Mouse (Mus musculus) small intestine, adult 2 months (tissue): Measurements from ENCODE around the gene Tekt2. TPM values are rescaled to one million over a fixed set of nuclear protein-coding genes. Genes with fewer than 3 reads are reported as not detected.

ENCODE experiments used
- H3K27ac ChIP-seq: fragments of 200-500 bp; 2 replicates; pipeline ENCODE4 v1.5.1; 2012; ENCODE audit warnings: low read depth, low read length, control low read depth, inconsistent platforms; ENCODE audit not compliant: insufficient read depth
- H3K27me3 ChIP-seq: fragments of 200-500 bp; 2 replicates; pipeline ENCODE4 v1.6.1; 2012; ENCODE audit warnings: mild to moderate bottlenecking, moderate library complexity, low read length, inconsistent platforms; ENCODE audit not compliant: control insufficient read depth, insufficient read depth
- H3K36me3 ChIP-seq: fragments of 200-500 bp; 2 replicates; pipeline ENCODE4 v1.6.1; 2012; ENCODE audit warnings: mild to moderate bottlenecking, low read length, control low read depth, inconsistent platforms; ENCODE audit not compliant: control insufficient read depth, insufficient read depth
- H3K4me1 ChIP-seq: fragments of 200-500 bp; 2 replicates; pipeline ENCODE4 v1.6.1; 2012; ENCODE audit warnings: low read length, inconsistent platforms, mixed read lengths; ENCODE audit not compliant: control insufficient read depth, insufficient read depth, insufficient read length
- H3K4me3 ChIP-seq: fragments of 200-500 bp; 2 replicates; pipeline ENCODE4 v1.5.1; 2012; ENCODE audit warnings: low read depth, mild to moderate bottlenecking, control low read depth, inconsistent platforms, low read length, moderate library complexity
- CTCF ChIP-seq: fragments of 200-500 bp; IDR thresholded peaks from 2 replicates; pipeline ENCODE4 v1.5.1; 2012; ENCODE audit warnings: low read depth, mild to moderate bottlenecking, control low read depth, inconsistent platforms, low read length, moderate library complexity, mixed read lengths; ENCODE audit not compliant: insufficient replicate concordance, insufficient read length; ENCODE audit errors: extremely low read depth
- POLR2A ChIP-seq: fragments of 200-500 bp; IDR thresholded peaks from 2 replicates; pipeline ENCODE4 v1.6.1; 2012; ENCODE audit warnings: low read depth, mild to moderate bottlenecking, control low read depth, inconsistent platforms, low read length, moderate library complexity
- WGBS: fragments of 180-500 bp; shearing (Covaris S2); methylation state at CpG from one replicate; pipeline ENCODE4 v1.1.7; 2018; 5-methylcytosine and 5-hydroxymethylcytosine counted together
- polyA plus RNA-seq: library from polyadenylated mRNA; depleted of rRNA; stranded (reverse); fragments of >200 nt; gene quantifications from 2 replicates; pipeline ENCODE4 v1.2.3, GENCODE M21; 2012

Tekt2 gene
- polyA plus RNA-seq, 1 experiment, result 1.0 TPM

DNA sequence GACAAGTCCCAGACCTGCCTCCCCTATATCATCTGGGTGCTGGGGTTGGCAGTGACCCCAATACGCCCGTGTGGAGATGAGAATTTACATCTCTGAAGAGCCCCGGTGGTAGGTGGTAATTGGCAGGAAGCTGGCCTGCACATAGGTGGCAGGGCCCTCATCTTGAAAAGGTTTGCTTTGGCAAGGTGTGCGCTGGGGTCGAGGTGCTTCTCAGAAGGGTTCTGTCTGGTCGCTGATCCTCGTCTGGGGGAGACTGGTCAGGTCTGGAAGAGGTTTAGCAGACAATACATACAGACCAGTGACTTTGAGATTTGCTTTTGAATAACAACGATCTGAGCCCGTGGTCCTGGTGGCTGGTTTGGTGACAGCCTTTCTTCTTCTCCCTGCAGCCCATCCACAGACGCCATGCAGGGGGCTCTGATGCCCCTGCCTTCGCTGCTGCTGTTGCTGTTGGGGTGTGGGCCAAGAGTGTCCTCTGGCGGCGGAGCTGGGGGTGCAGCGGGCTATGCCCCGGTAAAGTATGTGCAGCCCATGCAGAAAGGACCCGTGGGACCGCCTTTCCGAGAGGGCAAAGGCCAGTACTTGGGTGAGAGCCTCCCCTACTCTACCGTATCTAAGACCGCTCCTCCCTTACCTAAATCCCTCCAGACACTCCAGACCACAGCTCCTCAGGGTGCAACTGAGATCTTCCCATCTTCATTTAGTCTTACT, 16.1 kb downstream of the Tekt2 start:
- H3K4me3 ChIP-seq, result no peak overlapping the region
- WGBS, result 13% methylated on average over 20 of the region's 20 CpGs
- H3K36me3 ChIP-seq, result no peaks in the 10 kb centered on the region
- peaks cover 3% of the 10 kb centered on the region; the same call in 1 of the 2 replicates for H3K27me3 ChIP-seq
- no peak for TF ChIP-seq CTCF
- no peak for TF ChIP-seq POLR2A
- H3K4me1 ChIP-seq, result no peaks in the 10 kb centered on the region
- H3K27ac ChIP-seq, result no peak overlapping the region

DNA sequence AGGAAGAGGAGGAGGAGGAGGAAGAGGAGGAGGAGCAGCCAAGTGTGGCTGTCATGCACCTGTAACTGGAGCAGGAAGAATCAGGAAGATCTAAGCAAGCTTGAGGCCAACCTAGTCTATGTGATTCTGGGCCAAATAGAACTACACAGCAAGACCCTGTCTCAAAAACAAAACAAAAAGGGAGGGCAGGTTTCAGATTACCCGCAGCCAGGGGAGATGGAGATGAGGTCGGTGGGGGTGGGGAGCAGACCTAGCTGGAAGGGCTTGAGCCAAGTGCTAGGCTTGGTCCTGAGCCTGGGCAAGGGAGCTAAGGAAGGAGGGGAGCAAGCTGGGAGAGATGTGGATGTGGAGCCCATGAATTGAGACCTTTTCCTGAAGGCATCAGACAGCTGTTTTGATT, 18.7 kb downstream of the Tekt2 start:
- Histone ChIP-seq H3K36me3 (no peaks in the 10 kb centered on the region), H3K4me1 (no peaks in the 10 kb centered on the region), H3K4me3 (no peak overlapping the region), H3K27ac (no peak overlapping the region), H3K27me3 (peaks cover 9% of the 10 kb centered on the region; the same call in 1 of the 2 replicates)
- 34% methylated on average over 2 of the region's 2 CpGs for whole genome bisulfite sequencing
- TF ChIP-seq POLR2A, result no peak
- no peak for TF ChIP-seq CTCF

DNA sequence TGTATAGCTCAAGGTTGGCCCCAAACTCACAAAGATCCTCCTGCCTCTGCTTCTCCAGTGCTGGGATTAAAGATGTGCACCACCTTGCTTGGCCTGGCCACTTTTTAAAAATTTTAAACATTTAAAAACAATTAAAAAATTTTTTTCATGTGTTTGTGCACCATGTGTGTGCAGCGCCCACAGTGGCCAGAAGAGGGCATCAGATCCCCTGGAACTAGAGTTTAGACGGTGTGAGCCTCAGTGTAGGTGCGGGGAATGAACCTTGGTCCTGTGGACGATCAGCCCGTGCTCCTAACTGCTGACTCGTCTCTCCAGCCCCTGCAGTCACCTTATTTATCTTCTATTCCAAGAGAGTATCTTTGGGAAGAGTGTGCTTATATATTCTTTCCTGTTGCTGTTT, 19.4 kb downstream of the Tekt2 start:
- H3K36me3 ChIP-seq, result no peaks in the 10 kb centered on the region
- H3K27me3 ChIP-seq, result peaks cover 15% of the 10 kb centered on the region
- TF ChIP-seq CTCF, result no peak
- no peak for TF ChIP-seq POLR2A
- no peak overlapping the region for H3K4me3 ChIP-seq
- H3K4me1 ChIP-seq, result peaks cover 4% of the 10 kb centered on the region; the same call in 1 of the 2 replicates
- 86% methylated on average over 6 of the region's 6 CpGs for WGBS
- no peak overlapping the region for H3K27ac ChIP-seq

DNA sequence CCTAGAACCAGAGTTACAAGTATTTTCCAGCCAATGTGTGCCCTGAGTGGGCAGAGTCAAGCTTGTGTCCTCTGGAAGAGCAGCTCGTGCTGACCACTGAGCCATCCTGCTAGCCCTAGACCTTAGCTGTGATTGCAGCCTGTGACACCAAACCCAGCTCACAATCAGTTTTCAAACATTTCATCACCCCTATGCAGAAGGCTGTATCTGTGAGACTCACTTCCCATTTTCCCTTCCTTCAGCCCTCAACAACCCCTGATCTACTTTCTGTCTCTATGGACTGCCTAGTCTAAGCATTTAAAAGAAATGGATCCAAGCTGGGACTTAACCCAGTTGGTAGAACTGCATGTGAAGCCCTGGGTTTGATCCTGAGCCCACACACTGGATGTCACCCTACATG, 20.1 kb downstream of the Tekt2 start:
- no peak for TF ChIP-seq POLR2A
- no peak for TF ChIP-seq CTCF
- peaks cover 22% of the 10 kb centered on the region for H3K27me3 ChIP-seq
- 85% methylated on average over 1 of the region's 1 CpGs for WGBS

DNA sequence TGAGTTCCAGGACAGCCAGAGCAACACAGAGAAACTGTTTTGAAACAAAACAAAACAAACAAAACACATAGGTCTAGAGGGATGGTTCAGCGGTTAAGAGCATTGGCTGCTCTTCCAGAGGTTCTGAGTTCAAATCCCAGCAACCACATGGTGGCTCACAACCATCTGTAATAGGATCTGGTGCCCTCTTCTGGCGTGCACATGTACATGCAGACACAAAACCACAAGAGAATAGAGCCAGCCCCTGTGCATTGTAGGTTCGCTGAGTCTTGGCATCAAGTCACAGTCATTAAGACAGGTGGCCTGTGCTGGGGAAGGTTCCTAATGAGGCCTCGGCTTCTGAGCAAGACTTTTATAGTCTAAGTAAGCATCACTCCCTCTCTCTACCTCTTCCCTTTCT, 21.6 kb downstream of the Tekt2 start:
- no peak overlapping the region for H3K27ac ChIP-seq
- H3K4me1 ChIP-seq, result peaks cover 10% of the 10 kb centered on the region
- peaks cover 26% of the 10 kb centered on the region for H3K27me3 ChIP-seq
- no peaks in the 10 kb centered on the region for H3K36me3 ChIP-seq
- no peak overlapping the region for H3K4me3 ChIP-seq
- TF ChIP-seq POLR2A (no peak), CTCF (peak; percentile 28; the same call in 1 of the 2 replicates)
- WGBS, result 58% methylated on average over 4 of the region's 4 CpGs

More for the DNA sequence above, 20.1 kb downstream of the Tekt2 start:
- no peaks in the 10 kb centered on the region for H3K36me3 ChIP-seq
- no peak overlapping the region for H3K4me3 ChIP-seq
- H3K4me1 ChIP-seq, result peaks cover 10% of the 10 kb centered on the region
- no peak overlapping the region for H3K27ac ChIP-seq

DNA sequence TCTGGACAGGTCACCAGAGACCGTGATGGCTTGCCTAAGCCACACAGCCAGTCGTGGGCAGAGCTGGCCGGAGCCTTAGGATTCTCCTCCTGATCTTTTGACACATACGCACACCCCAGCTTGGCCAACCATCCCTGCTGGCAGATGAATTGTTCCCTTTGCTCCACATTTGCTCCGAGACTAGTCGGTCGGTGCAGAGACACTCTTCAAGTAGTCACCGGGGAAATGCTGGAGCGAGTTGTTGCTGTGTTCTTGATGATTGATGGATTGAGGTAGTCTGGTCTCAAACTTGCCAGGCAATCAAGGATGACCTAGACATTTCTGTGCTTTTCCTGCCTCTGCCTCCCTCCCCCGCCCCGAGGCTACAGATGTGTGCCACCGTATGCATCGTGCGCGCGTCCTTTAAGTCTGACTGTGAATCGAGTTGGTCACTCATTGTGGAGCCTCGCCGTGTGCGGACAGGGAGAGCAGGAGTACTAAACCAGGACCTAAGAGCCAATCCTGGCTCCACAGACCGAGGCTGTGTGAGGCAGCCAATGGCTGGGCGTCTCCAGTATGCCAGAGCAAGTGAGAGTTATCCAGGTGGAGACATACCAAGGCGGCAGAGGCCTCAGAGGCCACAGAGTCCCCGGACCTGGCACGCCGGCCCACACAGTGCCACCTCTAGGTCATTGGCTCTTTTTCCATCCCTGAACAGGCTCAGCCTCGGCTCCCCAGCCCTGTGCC, 23.7 kb downstream of the Tekt2 start:
- TF ChIP-seq POLR2A (no peak), CTCF (no peak)
- WGBS, result 25% methylated on average over 27 of the region's 27 CpGs
- H3K36me3 ChIP-seq, result no peaks in the 10 kb centered on the region
- H3K27me3 ChIP-seq, result peaks cover 26% of the 10 kb centered on the region
- H3K4me3 ChIP-seq, result peak overlapping the region; percentile 37
- no peak overlapping the region for H3K27ac ChIP-seq
- H3K4me1 ChIP-seq, result peaks cover 14% of the 10 kb centered on the region

DNA sequence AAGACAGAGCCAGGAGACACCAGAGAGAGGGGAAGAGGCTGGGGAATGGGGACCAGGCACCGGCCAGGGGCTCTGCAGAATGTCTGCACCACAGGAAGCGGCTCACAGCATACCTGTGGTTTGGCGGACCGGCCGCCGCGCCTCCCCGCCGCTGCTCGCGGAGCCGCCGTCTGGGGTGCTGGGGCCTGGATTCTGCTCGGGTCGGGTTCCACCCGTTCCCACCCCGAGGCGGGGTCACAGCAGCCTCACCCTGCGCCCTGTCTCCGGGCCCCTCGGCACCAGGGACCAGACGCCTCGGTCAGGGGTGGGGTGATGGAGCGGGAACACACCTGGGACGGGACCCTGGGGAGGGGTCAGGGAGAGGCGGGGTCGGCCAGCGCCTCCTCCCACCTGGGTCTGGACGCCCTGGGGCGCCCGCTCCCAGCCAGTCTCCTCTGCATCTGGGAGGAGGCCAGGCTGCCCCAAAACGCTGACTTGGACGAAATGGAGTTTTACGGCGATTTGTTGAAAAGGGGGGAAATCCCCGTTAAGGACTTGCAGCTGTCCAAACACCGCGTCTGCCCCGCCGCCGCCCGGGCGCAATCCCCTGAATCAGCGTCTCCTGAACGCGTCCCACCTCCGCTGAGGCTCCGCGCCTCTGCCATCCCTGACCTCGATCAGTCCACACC, 24.4 kb downstream of the Tekt2 start:
- TF ChIP-seq POLR2A, result no peak
- no peak for TF ChIP-seq CTCF
- Histone ChIP-seq H3K36me3 (no peaks in the 10 kb centered on the region), H3K4me1 (peaks cover 14% of the 10 kb centered on the region), H3K4me3 (peak overlapping the region; percentile 37), H3K27me3 (peaks cover 24% of the 10 kb centered on the region), H3K27ac (no peak overlapping the region)
- under 1% methylated on average over 49 of the region's 50 CpGs for WGBS
